Mouse (Mus musculus) small intestine, adult 2 months (tissue): Measurements from ENCODE around the gene Rims3.

Source experiments
- CTCF ChIP-seq: fragments of 200-500 bp; IDR thresholded peaks from 2 replicates; pipeline ENCODE4 v1.5.1; 2012; ENCODE audit warnings: low read depth, mild to moderate bottlenecking, control low read depth, inconsistent platforms, low read length, moderate library complexity, mixed read lengths; ENCODE audit not compliant: insufficient replicate concordance, insufficient read length; ENCODE audit errors: extremely low read depth
- POLR2A ChIP-seq: fragments of 200-500 bp; IDR thresholded peaks from 2 replicates; pipeline ENCODE4 v1.6.1; 2012; ENCODE audit warnings: low read depth, mild to moderate bottlenecking, control low read depth, inconsistent platforms, low read length, moderate library complexity

GRCm38 (mm10) chr4:120856376-120856775 is 1.8 kb downstream of the Rims3 start:
- TF ChIP-seq POLR2A (no peak), CTCF (no peak)
